Mouse (Mus musculus) left cerebral cortex, postnatal 25 days (tissue): ENCODE results near the gene Plcb4. TPM values are rescaled to one million over a fixed set of nuclear protein-coding genes. Genes with fewer than 3 reads are reported as not detected.
"Not testable (repeated sequence)": the region's sequence is repeated elsewhere in the genome, so short reads cannot be mapped to it uniquely, and the experiment has no call there.

ENCODE experiments used
- DNase-seq, 2 experiments: peaks; one replicate each; pipeline ENCODE4 v3.0.0; 2022; ENCODE audit warnings: low spot score in 2 of 2, mixed read lengths in 1 of 2
- intact Hi-C: fragments of 180-260 bp; cut with DNase I; formaldehyde crosslinking; loops from one replicate; pipeline ENCODE4 v1.15.1; 2025
- total RNA-seq, 2 experiments: library from RNA; stranded (reverse); gene quantifications; 2 replicates each; pipeline ENCODE4 v1.2.3; 2021

Plcb4 gene
- total RNA-seq, 2 experiments from 2014 or later: 67.8 to 69.8 TPM

DNA sequence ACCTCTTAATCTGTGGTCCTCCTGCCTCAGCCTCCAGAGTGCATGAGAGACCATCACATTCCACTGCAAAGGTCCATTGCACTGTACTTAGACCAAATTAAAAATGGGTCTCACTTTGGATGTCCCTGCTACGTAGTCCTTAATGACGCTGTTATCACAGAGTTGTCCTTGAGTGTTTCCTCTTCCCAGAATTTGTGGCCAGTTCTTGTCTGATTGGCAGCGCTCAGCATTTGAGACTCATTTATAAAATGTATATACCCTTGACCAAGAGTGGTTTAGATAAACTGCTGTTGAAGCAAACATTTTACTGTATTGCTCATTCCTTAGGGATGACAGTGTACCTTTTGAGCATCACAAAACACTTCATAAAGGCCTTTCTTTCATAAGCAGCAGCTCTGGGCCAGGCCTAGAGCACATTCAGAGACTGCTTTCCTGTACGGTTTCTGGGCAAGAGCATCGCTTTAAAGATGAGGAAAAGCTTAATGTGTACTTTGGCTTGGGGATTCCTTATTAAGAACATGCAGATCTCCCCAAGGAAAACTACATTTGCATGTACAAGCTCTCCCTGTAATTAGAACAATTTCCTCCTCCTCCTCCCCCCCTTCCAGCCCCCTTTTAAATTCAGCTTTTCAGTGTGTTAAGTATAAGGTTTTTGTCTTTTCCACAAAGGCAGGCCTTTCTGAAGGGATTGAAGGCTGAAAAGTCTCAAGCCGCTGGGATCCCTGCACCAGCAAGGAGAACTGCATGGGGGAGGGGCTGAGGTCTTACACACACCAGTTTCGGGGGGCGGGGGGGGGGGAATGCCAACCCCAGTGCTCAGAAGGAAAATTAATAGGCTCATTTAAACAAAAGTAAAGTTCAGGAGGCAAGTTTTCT, 52.5 kb downstream of the Plcb4 start:
- intact Hi-C loops: loop anchor here (2.0 kb wide), 1 partner anchor 52 kb away; the partner anchor contains the start of gene Plcb4

DNA sequence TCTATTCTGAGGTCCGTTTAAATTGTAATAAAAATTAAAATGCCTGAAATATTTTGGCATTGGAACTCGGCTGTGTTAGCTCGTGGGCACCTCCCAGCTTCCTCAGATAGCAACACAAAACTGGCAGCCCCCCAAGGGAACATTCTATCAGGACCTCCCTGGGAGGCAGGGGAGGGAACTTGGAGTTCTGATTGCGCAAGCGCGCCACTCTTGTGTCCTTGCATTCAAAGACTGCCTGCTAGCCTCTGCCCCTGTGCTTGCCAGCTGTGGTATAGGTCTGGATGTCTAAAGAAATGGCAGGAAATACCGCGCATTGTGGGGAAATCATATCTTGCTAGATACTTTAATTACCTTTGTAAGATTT, 53.1 kb downstream of the Plcb4 start:
- DNase-seq: peak; percentile 21 to 38
- intact Hi-C loops: loop anchor here (2.0 kb wide), 1 partner anchor 53 kb away; the partner anchor contains the start of gene Plcb4

More for the DNA sequence above, 52.5 kb downstream of the Plcb4 start:
- no peak for DNase-seq

DNA sequence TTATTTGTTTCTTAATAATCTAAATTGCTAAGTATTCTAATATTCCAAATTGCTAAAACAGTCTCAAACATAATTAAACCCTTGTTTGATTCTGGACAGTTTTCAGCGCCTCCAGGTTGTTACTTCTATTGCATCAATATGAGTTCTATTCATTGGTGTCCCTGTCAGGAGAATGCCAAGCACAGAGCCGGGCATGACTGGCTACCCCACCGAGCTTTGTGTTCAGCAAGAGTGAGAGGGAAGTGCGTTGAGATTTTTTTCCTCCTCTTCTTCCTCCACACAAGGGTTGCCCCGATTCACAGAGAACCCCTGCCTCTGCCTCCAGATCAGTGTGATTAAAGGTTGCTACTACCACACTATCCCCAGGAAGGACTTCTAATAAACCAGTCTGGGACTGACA, 53.5 kb downstream of the Plcb4 start:
- intact Hi-C loops: no loop called here

DNA sequence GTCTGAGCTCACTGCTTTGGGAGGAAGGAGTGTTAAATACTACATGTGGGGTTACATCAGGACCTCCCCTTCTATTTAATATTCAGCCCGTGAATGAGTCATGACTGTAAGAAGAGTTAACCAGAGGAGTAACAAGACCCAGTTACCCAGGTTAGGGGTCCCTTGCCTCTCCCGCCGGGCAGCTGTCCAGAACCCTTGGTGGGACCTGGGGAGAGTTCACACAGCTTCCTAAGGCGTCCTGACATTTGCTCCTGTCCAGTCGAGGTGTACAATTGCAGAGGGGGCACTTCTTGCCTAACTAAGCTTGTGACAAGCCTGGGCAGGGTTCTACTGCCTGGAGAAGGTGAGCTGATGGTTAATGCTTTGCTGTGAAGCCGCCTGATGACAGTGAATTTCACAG, 54.1 kb downstream of the Plcb4 start:
- intact Hi-C loops: no loop called here

More for the DNA sequence above, 53.5 kb downstream of the Plcb4 start:
- no peak for DNase-seq

DNA sequence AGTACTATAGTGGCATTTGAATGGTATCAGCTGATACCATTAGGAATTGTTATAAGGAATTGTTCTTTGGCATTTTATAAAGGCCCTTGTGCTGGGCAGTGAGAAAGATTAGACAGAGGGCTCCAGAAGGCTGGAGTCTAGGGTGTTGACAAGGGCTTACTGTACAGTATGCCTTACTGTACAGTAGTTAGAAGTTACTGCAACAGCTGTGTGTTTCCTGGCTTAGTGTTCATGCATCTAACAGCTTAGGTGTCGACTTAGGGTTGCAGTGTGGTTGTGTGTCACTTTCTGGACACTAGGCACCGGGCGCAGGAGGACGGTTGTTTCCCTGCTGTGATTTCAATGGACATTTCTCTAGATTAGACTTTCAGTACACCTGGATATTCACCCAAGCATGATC, 57.4 kb downstream of the Plcb4 start:
- intact Hi-C loops: no loop called here
- no peak for DNase-seq

More for the DNA sequence above, 54.1 kb downstream of the Plcb4 start:
- DNase-seq: no peak

DNA sequence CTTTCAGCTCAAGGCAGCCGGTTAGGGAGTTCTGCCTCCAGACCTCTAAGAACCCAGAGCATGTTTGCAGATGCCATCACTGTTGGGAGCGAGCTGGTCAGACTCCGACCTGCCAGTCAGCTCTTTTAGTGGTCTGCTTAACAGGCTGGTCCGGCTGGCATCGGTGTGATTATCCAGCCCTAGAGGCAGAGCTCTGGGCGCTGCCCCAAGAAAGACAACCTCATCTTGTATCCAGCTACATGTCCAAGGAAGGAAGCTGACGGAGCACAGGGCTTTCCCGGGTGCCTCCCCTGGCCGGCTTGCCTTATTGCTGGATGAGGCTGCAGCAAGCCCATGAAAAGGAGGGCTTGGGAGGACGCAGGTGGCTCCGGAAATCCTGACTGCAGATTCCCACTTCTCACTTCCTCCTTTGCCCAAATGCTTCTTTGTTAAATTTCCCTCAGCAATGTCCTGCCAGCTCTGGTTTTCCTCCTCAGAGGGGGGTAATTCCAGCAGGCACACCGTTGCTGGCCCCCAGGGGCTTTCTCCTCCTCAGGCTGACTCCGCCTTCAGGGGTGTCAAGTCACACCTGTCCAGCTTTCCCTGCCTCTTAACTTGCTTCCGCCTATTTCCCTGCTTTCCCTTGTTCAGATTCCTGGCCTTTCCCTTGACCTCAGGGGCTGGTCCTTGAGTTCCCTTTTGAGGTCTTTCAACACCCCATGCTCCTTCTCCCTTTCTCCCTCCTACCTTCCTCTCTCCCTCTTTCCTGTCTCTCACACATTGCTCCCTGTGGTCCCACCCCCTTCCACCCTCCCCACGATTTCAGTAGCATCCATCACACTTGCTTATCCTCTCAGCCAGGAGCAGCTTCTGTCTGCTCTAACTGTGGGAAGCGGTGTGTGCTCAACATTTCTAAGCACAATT, 58.7 kb downstream of the Plcb4 start:
- intact Hi-C loops: no loop called here
- peak; percentile 19 to 35 for DNase-seq

DNA sequence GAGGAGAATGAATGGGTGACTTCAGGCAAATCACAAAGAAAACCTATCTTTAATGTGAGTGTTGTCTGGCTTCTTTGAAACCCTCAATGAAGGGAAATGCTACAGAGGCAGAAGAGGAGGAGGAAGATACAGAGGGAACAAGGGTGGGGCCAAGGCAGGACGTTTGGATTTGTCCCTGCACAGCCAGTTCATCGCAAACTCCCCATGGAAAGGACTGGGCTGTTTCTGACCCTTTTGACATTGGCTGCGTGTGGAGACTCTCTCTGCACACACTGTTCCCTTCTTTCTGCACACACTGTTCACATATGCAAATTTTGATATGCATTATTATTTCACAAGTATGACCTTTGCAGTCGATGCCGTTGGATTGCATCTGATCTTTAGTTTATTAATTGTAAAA, 63.3 kb downstream of the Plcb4 start:
- DNase-seq: no peak

DNA sequence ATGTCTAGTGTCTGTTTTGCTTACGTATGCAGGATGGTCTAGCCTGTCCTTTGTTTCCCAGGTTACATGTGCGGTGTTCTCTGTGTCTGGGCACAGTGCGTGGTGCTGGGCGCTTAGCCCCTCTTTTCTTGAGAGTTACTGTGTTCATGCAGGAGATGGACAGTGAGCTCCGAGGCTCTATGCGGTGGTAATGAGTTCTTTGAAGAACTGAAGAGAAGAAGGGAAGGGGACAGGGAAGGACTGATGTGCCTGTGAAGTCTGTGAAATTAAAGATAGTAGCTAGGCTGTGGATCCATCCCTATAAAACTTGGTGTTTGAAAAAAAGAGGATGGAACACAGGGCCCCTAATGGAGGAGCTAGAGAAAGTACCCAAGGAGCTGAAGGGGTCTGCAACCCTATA, 64.6 kb downstream of the Plcb4 start:
- no peak for DNase-seq
- intact Hi-C loops: no loop called here

More for the DNA sequence above, 63.3 kb downstream of the Plcb4 start:
- intact Hi-C loops: no loop called here

DNA sequence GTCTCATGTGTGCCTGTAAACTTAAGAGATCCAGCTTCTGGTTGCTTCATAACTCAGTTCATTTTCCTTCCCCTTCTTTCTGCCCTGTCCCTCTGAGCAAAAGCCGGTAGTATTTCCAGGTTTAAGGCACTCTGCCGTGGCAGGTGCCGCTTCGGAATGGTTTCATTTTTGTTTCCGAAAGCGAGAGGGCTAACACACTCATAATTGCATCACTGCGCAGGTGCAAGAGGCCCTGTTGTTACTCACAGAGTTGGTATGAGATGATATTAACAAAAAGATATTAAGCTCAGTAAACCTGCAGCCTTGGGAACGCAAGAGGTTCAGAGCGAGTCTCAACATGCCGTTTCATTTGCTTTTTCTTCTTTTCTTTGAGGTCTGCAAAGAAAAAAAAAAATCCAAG, 65.7 kb downstream of the Plcb4 start:
- no peak for DNase-seq
- intact Hi-C loops: no loop called here

DNA sequence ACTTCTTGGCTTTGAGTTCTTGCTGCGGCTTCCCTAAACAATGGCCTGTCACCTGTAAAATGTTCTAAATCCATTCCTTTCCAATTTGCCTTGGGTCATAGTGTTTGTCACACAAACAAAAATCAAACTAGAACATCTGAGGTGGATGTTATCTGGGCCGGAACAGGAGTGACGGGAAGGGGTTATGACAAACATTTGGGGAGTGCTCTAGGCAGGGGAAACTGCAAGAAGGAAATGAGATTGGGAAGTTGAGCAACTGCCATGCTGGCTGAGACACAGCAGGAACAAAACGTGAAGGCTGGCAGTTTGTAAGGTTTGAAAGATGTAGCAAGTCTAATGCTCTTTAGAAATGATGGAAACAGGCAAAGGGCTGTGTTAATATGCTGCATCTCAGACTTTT, 66.6 kb downstream of the Plcb4 start:
- intact Hi-C loops: no loop called here
- no peak for DNase-seq

DNA sequence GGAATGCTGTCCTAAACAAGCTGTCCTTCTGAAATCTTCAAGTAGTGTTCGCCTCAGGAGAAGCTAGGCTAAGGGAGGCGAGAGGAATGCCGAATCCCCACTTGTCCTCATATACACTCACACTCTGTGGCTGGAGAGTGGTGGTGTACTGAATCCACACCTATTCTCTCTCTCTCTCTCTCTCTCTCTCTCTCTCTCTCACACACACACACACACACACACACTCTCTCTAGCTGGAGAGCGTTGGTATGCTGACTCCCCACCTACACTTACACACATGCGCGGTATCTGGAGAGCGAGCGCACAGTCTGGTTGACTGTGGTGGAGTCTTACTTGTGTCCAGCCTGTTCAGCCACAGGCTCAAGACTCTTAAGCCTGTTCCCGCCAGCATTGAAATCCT, 68.3 kb downstream of the Plcb4 start:
- intact Hi-C loops: no loop called here
- DNase-seq: no peak

DNA sequence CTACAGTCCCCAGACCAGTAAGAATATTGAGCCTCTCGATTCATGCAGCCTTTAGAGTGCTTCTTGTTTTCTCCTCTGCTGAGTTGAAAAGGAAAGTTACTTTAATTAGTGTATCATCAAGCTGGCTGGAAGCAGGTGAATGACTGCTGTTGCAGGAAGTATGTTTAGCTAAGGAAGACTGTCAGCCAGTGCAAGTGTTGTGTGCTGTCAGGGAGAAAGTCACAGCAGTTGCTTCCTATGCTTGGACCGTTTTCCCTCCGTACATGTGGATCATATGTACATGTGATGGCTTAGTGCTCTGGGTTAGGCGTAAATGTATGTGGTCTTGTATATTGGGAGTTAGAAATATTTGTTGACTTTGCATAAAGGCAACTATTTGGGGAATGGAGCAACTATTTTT, 69.1 kb downstream of the Plcb4 start:
- no peak for DNase-seq
- intact Hi-C loops: no loop called here

DNA sequence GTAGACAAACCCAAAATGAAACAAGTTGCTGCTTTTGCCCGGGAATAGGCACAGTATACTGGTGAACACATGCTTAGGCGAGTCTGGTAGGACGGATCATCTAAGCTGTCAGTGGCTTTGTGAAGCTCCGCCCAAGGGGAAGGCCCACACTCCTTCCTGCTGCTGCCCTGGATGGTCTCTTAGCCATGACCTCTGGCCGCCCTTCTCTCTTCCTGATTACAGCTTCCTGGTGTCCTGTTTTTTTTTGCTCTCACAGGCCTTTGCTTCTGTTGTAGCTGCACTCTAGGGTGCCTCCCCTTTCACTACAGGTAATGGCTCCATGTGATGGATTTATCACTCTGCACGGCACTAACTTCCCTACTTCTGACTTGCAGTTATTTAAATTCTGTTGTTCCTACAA, 72.8 kb downstream of the Plcb4 start:
- DNase-seq: no peak
- intact Hi-C loops: no loop called here

DNA sequence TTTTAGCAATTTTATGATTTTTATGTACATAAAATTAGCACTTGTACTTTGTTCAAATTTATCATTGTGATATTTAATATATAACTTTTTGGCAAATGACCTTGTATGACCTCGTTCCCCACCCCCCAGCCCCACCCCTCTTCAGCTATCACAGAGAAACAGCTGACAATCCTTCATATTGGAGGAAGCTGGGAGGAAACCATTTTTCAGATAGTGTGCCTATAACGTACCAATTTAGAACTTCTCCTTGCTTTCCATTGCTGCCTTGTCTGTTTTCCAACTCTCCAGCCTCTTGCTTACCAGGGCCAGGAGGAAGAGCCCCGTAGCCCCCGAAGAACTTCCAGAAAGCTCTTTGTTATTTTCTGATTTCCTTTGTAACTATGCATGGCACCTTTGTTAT, 73.8 kb downstream of the Plcb4 start:
- DNase-seq: no peak
- intact Hi-C loops: no loop called here

DNA sequence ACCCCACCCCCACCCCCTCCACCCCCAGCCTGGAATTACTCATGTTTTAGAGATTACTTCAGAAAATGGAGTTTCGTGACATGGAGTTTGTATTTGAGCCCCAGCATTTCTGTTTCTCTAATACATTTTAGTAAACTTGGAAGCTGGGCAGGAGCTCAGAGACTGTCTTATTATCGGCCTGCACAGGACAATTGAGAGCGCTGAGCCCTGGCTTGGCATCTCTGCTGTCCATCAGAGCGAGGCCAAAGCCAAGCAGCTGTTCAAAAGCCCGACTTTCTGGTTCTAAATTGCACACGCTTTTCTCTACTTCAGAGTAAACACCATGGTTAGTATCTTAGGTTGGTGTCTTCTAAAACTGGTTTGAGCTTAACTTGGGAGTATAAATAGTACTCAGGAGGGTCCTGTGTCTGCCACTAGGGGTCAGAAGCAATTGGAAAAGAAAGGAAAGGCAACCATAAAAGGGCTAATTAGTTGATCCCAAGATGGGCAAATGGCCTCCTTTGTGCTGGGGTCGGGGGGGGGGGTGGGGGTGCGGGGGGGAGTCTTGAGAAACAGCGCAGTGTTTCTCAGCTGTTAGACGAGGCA, 75.2 kb downstream of the Plcb4 start:
- intact Hi-C loops: no loop called here
- no peak for DNase-seq

DNA sequence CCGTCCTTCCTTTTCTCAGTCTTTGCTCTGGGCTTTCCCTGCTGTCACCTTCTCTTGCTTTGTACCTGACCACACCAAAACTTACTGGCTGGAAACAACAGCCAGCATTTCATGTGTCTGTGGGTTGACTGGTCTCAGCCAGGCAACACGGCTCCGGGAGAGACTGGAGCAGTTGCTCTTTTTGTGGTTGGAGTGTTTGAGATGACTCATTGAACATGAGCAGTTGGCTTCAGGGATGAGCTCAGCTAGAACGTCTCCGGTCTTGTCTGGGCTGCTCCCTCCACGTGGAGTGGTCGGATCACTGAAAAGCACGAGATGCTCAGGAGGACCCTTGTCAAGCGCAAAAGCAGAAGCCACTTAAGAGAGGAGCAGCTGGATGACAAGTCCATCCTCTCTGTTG, 78.7 kb downstream of the Plcb4 start:
- intact Hi-C loops: no loop called here

DNA sequence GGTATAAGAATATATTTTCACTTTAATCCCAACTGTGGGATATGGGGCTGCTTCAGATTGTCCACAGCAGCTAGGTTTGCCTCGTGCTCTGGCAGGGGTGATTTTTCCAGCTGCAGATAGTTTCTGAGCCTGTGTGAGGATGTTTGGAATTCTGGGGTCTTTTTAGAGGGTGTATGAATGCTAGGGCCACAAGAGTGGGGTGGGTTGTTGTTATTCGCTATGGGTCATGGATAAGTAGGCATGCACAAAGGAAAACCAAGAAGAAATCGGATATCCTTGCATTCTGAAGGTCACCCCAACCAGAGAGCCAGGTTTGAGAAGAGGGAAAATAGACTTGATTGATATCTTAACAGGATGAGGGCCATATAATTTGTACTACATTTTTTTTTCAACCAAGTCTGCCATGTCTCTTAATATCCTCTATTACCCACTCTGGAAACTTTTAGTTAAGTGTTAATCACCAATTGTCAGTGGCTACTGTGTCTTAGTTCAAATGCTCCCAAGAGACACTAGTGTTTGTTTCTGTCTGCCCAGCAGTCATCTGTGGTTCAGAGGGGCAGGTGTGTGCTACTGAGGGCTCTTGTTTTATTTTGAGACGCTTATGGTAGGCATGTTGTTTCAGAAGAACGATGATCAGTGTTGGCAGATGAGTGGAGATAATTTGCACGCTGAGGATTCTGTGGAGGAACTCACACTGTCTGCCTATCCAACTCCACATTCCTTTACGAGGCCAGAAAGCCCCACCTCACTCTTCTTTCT, 79.4 kb downstream of the Plcb4 start:
- intact Hi-C loops, DNase-seq: not testable (repeated sequence)

More for the DNA sequence above, 78.7 kb downstream of the Plcb4 start:
- DNase-seq: peak in 1 of 2 experiments; percentile 58

DNA sequence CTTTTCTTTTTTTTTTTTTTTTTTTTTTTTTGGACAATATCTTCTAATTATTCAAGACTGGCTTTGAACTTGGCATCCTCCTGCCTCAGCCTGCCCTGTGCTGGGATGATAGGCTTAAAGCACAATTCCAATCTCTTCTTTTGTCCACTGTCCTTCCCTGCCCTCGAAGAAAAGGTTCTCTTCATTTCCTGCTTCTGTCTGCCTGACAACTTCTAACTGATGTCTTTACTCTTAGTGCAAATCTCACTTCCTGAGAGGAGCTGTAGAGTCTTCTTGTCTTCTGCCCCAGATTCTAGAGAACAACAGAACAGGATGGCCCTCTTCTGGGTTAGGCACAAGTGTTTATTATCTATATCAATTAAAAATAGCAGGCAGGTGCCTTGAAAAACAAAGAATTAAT, 80.1 kb downstream of the Plcb4 start:
- no peak for DNase-seq
- intact Hi-C loops: no loop called here

DNA sequence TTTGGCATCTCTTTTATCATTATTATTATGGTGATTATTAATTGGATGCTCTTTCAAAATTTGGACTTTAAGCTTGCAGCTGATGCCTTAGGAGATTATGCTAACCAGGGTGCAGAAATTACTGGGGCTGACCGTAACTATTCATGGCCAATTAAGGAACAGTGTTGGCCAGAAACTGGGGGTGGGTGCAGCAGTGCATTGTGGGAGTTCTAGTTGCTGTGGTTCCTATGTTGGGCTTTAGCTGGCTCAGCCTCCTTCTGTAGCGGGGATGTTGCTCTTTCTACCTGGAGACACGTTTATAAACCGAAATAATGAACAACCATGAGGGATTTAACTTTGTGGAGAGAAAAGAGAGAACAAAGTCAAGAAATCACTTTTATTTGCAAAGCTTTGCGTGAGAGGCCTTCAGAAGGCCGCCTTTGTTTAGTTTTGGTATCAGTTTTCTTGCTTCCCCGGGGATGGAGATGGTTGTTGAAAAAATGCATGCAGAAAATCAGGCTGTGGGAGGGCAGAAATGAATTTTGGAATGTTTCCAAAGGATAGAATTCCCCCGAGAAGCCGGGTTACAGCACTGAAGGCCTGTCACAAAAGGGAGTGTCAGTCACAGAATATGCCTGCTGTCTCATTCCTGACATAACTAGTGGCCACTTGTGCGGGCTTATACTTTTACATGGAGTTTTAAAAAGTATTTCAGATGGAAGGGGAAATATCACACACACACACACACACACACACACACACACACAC, 84.3 kb downstream of the Plcb4 start:
- no peak for DNase-seq
- intact Hi-C loops: no loop called here
